Comparison of ENCODE assay signal across 9 mouse cellular contexts in genomic region chr12:34907506-34907850, GRCm38 (mm10). TPM values are rescaled to one million over a fixed set of nuclear protein-coding genes. Genes with fewer than 3 reads are reported as not detected.
A peak's percentile ranks its signal among the peaks of the same experiment; 100 is the strongest.
DNase-seq lines count a peak whose midpoint lies in the region; ATAC-seq and TF ChIP-seq lines count a peak whose summit lies in the region.
"Had no signal": no experiment of that assay in that cellular context is flagged by ENCODE, and none has a peak within 500 bp of the region (broad histone marks: within the 10 kb centered on the region; RNA-seq: fewer than 3 reads in every experiment).

No protein-coding gene starts in this region.

- TF ChIP-seq CTCF in forebrain, postnatal 0 days (IDR thresholded peaks at IDR 0.05; ENCODE audit: low read depth), result peak; percentile 64

- H3K27ac ChIP-seq in kidney, embryonic 15.5 days, result peak overlapping the region; percentile 32; the same call in 1 of the 2 replicates
- peak overlapping the region; percentile 76 for H3K27ac ChIP-seq in forebrain, postnatal 0 days (ENCODE audit: low read depth, low read length)
- no peak overlapping the region for H3K27ac ChIP-seq in limb, embryonic 11.5 days (replicated peaks; ENCODE audit: low read depth, low read length)
- H3K27ac ChIP-seq in neural tube, embryonic 14.5 days (ENCODE audit: low read depth, low read length), result peak overlapping the region; percentile 75

- peak overlapping the region; percentile 97 for H3K4me2 ChIP-seq in kidney, embryonic 15.5 days
- H3K4me2 ChIP-seq in forebrain, postnatal 0 days (ENCODE audit: low read depth), result peak overlapping the region; percentile 84
- peak overlapping the region; percentile 95 for H3K4me2 ChIP-seq in limb, embryonic 11.5 days (ENCODE audit: low read depth, severe bottlenecking)
- peak overlapping the region; percentile 75 for H3K4me2 ChIP-seq in neural tube, embryonic 14.5 days (ENCODE audit: low read depth, low read length)

- H3K36me3 ChIP-seq in kidney, embryonic 15.5 days, result no peaks in the 10 kb centered on the region
- no peaks in the 10 kb centered on the region for H3K36me3 ChIP-seq in forebrain, postnatal 0 days (ENCODE audit: insufficient read depth)
- H3K36me3 ChIP-seq in limb, embryonic 11.5 days (ENCODE audit: control insufficient read depth, insufficient read depth, low read length), result no peaks in the 10 kb centered on the region
- H3K36me3 ChIP-seq in neural tube, embryonic 14.5 days (ENCODE audit: control insufficient read depth, insufficient read depth, low read length), result no peaks in the 10 kb centered on the region

- no peaks in the 10 kb centered on the region for H3K9me3 ChIP-seq in kidney, embryonic 15.5 days (replicated peaks)
- no peaks in the 10 kb centered on the region for H3K9me3 ChIP-seq in forebrain, postnatal 0 days (ENCODE audit: low read length)
- H3K9me3 ChIP-seq in limb, embryonic 11.5 days (ENCODE audit: control insufficient read depth, low read length), result no peaks in the 10 kb centered on the region
- no peaks in the 10 kb centered on the region for H3K9me3 ChIP-seq in neural tube, embryonic 14.5 days (ENCODE audit: control insufficient read depth, low read length)

- WGBS in kidney, embryonic 15.5 days, result 3% methylated on average over 10 of the region's 10 CpGs
- WGBS in forebrain, postnatal 0 days, result under 1% methylated on average over 10 of the region's 10 CpGs
- WGBS in limb, embryonic 11.5 days, result under 1% methylated on average over 10 of the region's 10 CpGs
- 1% methylated on average over 10 of the region's 10 CpGs for WGBS in neural tube, embryonic 14.5 days

- intact Hi-C loops in gastrocnemius, postnatal 14 days (cut with DNase I; ENCODE audit: low total_unique reads), result no loop called here

- H3K27me3 ChIP-seq in kidney, embryonic 15.5 days, result peaks cover 30% of the 10 kb centered on the region
- no peaks in the 10 kb centered on the region for H3K27me3 ChIP-seq in forebrain, postnatal 0 days (ENCODE audit: insufficient read depth, low read length)
- H3K27me3 ChIP-seq in limb, embryonic 11.5 days (ENCODE audit: control insufficient read depth, insufficient read depth, low read length), result peaks cover 16% of the 10 kb centered on the region; the same call in 1 of the 2 replicates
- 0 out of 2 replicates have a peak, but pooled peaks cover 3% of the 10 kb centered on the region for H3K27me3 ChIP-seq in neural tube, embryonic 14.5 days (ENCODE audit: control insufficient read depth, insufficient read depth, low read length)

- ATAC-seq in kidney, embryonic 15.5 days (replicated peaks; ENCODE audit: low FRiP score), result peak; percentile 52
- peak; percentile 80 for ATAC-seq in forebrain, postnatal 0 days
- ATAC-seq in limb, embryonic 11.5 days (ENCODE audit: insufficient number of reproducible peaks, low FRiP score, low TSS enrichment, low read depth), result peak; percentile 64; the same call in 1 of the 2 replicates
- peak; percentile 74 for ATAC-seq in neural tube, embryonic 14.5 days (ENCODE audit: low read depth)
- ATAC-seq: Patski had no signal

- peak overlapping the region; percentile 61 for H3K9ac ChIP-seq in kidney, embryonic 15.5 days
- H3K9ac ChIP-seq in forebrain, postnatal 0 days, result peak overlapping the region; percentile 84
- peak overlapping the region; percentile 60 for H3K9ac ChIP-seq in limb, embryonic 11.5 days (ENCODE audit: low read length)
- peak overlapping the region; percentile 73 for H3K9ac ChIP-seq in neural tube, embryonic 14.5 days (replicated peaks; ENCODE audit: low read depth, low read length)

- no peak for DNase-seq in kidney, postnatal 14 days
- peak; percentile 34 for DNase-seq in cerebellum, adult 11 months
- peak; percentile 79 for DNase-seq in forebrain, postnatal 0 days
- peak; percentile 30 for DNase-seq in limb, embryonic 11.5 days (ENCODE audit: low spot score)
- DNase-seq in ovary, postnatal 10 days (ENCODE audit: low spot score), result no peak
- no peak for DNase-seq in gastrocnemius, postnatal 14 days

- H3K4me1 ChIP-seq in kidney, embryonic 15.5 days, result peaks cover 7% of the 10 kb centered on the region
- H3K4me1 ChIP-seq in forebrain, postnatal 0 days (ENCODE audit: insufficient read depth), result no peaks in the 10 kb centered on the region
- no peaks in the 10 kb centered on the region for H3K4me1 ChIP-seq in limb, embryonic 11.5 days (ENCODE audit: control insufficient read depth, insufficient read depth, low read length)
- H3K4me1 ChIP-seq in neural tube, embryonic 14.5 days (ENCODE audit: control insufficient read depth, insufficient read depth, low read length), result peaks cover 3% of the 10 kb centered on the region; the same call in 1 of the 2 replicates

- peak overlapping the region; percentile 73 for H3K4me3 ChIP-seq in kidney, embryonic 15.5 days (replicated peaks)
- H3K4me3 ChIP-seq in forebrain, postnatal 0 days (ENCODE audit: low read depth, low read length), result peak overlapping the region; percentile 82
- peak overlapping the region; percentile 65 for H3K4me3 ChIP-seq in limb, embryonic 11.5 days (ENCODE audit: low read depth, low read length)
- peak overlapping the region; percentile 74 for H3K4me3 ChIP-seq in neural tube, embryonic 14.5 days (ENCODE audit: low read depth, low read length)

RNA-seq across cellular contexts. Expression of gene Hdac9, which starts 9.4 kb away (rescaled TPM):
- polyA plus RNA-seq in kidney, embryonic 15.5 days (2015; fragmentation: Nextera tagmentation; extraction: Ambion mirVana), result 4.9 and 5.1 TPM in 2 replicates
- total RNA-seq in forebrain, postnatal 0 days (2014; rRNA removed), result 21.6 and 23.3 TPM in 2 replicates
- 9.5 and 14.9 TPM in 2 replicates for polyA plus RNA-seq in forebrain, postnatal 0 days (2015; fragmentation: Nextera tagmentation; extraction: Ambion mirVana)
- 5.5 and 5.7 TPM in 2 replicates for polyA plus RNA-seq in limb, embryonic 11.5 days (2014; fragmentation: Nextera tagmentation; extraction: Ambion mirVana)
- polyA plus RNA-seq in neural tube, embryonic 14.5 days (2014; fragmentation: Nextera tagmentation; extraction: Ambion mirVana), result 14.1 and 14.3 TPM in 2 replicates
- total RNA-seq in gastrocnemius, postnatal 14 days (2021), result 1 to 10 TPM; 2.8 to 5.2 TPM

Comparison
In these comparisons a context has a peak if more than half of its experiments do, and no peak if none do; other contexts are left out.
1. DNase-seq: peak in cerebellum, adult 11 months (single experiment), forebrain, postnatal 0 days (single experiment) and limb, embryonic 11.5 days (single experiment); none in kidney, postnatal 14 days (single experiment), ovary, postnatal 10 days (single experiment) and gastrocnemius, postnatal 14 days (single experiment).
2. Peak in every context shown above with its lines, with median percentiles within 50 percentile points of each other: ATAC-seq, H3K4me2 ChIP-seq, H3K4me3 ChIP-seq and H3K9ac ChIP-seq.